Mouse (Mus musculus) layer of hippocampus, postnatal 14 days (tissue): ENCODE results near the gene Gtsf1l. TPM values are rescaled to one million over a fixed set of nuclear protein-coding genes. Genes with fewer than 3 reads are reported as not detected.
A peak's percentile ranks its signal among the peaks of the same experiment; 100 is the strongest.

ENCODE experiments used
- DNase-seq, 2 experiments: peaks; one replicate each; pipeline ENCODE4 v3.0.0; 2021 to 2022; ENCODE audit warnings: low spot score in 2 of 2, mixed read lengths in 1 of 2
- microRNA-seq, 2 experiments: library from miRNA; unstranded; fragments of <30 nt; microRNA quantifications; one replicate each; pipeline ENCODE4 v1.2.0; 2021
- total RNA-seq, 2 experiments: library from RNA; stranded (reverse); gene quantifications; 2 replicates each; pipeline ENCODE4 v1.2.3; 2021

Gtsf1l gene
- total RNA-seq, 2 experiments from 2014 or later = not detected

DNA sequence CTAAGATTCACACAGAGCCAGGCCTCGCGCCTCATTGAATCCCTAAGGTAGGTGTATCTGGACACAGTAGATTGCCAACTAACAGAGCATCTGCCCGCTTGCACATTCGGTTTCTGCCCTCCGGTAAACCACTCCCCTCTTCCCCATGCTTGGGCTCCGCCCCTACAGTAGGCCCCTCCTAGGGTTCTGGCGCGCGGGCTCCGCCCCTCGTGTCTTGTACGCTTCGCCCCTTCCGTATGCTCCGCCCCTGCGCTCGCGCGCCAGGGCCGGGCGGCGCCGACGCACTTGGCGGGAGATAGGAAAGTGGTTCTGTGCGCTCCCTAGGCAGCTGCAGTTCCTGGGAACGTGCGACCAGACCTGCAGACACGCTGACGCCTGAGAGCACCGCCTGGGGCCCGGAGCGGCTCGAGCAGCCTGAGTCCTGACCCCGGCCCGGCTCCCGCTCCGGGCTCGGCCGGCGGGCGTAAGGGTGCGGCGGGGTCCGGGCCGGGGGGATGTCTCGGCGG, 33.3 kb downstream of the Gtsf1l start, which contains the start of gene Mybl2:
Gene Mybl2, plus strand, starts transcription at position 353 of the 506 bp plus-strand sequence.
- peak; percentile 72 to 88 for DNase-seq

DNA sequence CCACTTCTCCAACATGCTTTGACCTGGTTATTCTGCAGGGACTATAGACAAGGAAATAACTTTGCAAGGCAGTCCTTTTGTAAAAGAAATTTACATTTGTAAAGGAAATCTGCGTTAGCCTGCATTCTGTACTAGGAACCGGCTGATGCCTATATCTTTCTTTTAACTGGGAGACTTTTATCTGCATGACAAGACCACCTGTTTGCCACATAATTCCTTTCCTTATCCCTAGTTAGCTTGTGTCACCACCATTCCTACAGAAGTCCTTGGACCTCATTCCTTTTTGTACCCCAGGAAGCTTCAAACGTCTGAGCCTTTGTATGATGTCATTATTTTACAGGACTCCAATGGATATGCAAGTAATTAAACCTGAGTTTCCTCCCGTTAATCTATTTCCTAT, 34.8 kb downstream of the Gtsf1l start:
- no peak for DNase-seq

DNA sequence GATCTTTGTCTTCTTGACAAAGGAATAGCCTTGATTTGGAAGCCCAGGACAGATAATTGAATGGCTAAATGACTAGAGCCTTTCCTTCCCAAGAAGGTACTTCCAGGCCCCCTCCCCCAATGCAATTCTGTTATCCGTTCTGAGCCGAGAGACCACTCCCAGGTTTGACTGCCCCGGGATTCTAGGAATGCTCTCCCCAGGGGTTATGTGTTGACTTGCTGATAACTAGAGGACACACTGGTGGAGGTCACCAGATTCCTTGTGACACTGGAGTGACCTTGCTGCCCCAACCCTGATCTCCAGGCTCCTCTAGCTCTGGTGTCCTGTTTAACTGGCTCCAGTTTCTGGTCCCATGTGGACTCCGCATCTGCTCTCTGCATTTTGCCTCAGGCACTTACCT, 35.6 kb downstream of the Gtsf1l start:
- DNase-seq = no peak

DNA sequence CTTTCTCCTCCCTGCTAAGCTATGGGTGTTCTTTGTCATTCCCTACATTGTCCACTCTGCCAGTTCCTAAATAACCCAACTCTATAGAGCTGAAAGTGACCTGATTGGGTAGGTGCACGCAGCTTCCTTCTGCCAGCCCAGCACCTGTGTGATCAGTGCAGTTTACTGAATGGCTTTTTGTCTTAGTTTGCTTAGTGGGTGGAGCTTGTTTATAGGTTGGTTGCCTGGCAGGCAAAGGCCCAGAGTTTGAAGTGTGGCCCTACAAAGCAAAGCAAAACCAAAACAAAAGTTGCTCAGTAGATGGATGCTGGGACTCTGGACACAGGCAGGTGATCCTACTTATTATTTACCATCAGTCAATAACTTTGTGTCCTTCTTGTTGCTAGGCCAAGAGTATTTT, 36.0 kb downstream of the Gtsf1l start:
- DNase-seq = no peak

DNA sequence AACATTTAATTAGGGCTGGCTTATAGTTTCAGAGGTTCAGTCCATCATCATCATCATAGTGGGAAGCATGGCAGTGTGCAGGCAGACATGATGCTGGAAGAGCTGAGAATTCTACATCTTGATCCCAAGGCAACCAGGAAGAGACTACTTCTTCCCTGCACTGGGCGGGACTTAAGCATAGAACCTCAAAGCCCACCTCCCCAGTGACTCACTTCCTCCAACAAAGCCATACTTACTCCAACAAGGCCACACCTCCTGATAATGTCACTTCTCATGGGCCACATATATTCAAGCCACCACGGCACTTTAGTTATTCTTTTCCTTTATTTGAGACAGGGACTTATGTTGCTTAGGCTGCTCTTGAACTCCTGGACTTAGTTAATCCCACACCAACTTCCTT, 38.5 kb downstream of the Gtsf1l start:
- no peak for DNase-seq

DNA sequence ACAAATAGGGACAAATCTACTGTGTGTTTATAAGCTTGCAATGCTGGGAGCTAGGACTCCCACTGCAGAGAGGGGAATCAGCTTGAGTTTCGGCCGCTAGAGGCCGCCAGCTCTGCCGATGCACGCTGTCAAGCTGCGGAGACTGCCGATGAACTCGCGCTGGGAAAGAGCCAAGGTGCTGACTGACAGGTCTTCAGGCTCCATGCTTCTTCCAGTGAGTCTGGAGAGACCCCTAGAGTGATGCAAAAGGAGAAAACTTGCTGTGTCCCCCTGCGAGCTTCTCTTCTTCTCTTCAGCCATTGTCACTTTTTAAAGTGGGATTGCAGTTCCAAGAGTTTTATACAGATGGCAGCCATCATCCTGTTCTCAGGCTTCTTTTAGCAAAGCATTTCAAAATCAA, 39.5 kb downstream of the Gtsf1l start:
- DNase-seq = peak; percentile 71 to 72

DNA sequence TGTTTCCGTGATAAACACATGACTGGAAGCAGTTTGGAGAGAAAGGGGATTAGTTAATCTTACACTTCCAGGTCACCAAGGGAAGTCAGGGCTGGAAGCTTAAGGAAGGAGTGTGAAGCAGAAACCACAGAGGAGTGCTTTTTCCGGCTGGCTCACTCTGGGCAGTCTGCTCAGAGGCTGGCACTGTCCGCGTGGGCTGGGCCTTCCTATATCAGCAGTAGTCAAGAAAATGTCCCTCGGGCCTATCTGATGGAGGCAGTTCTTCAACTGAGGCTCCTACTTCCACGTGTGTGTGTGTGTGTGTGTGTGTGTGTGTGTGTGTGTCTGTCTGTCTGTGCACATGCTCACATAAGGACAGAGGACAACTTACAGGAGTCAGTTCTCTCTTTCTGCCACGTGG, 47.7 kb downstream of the Gtsf1l start:
- no peak for DNase-seq

Small RNA genes within 50 kb of the gene (microRNA-seq; reads per million reads assigned to microRNA genes)
- 0 reads per million in 2 experiments for gene Gm22174
- 0 reads per million in 2 experiments for gene Mir7003

Other genes with a start within 250 kb of the Gtsf1l start
- gene Srsf6, start 156.3 kb downstream of the Gtsf1l start, total RNA-seq = 100 to 1,000 TPM; 116 to 118 TPM
- gene L3mbtl1, start 144.4 kb downstream of the Gtsf1l start, total RNA-seq = 10 to 100 TPM; 18.8 to 23.3 TPM
- gene Sgk2, start 100.5 kb downstream of the Gtsf1l start, total RNA-seq = 1 to 10 TPM; 1.8 to 1.9 TPM
- 10 to 100 TPM; 26.4 to 27.0 TPM for gene Ift52, start 70.5 kb downstream of the Gtsf1l start, total RNA-seq
- 1 to 10 TPM; 2.2 to 2.5 TPM for gene Mybl2, start 33.2 kb downstream of the Gtsf1l start, total RNA-seq
- 10 to 100 TPM; 19.1 to 21.1 TPM for gene Tox2, start 115.3 kb upstream of the Gtsf1l start, total RNA-seq